Mouse (Mus musculus): ENCODE data around the gene Kcnq1. TPM values are rescaled to one million over a fixed set of nuclear protein-coding genes. Genes with fewer than 3 reads are reported as not detected.

Gene Kcnq1
- polyA plus RNA-seq, 1 experiment from 2014 or later = 1.8 TPM

GRCm38 (mm10) chr7:143068882-143069591 lies 37.1 kb upstream of the Kcnq1 start, which contains the start of gene Tssc4:
Gene Tssc4 (plus strand): TSS chr7:143069249.
- H3K4me3 ChIP-seq = peak within 1 kb of the TSS; percentile 75
- no peaks in the 10 kb centered on the region for H3K27me3 ChIP-seq (replicated peaks)
- no peaks in the 10 kb centered on the region for H3K9me3 ChIP-seq
- H3K36me3 ChIP-seq (replicated peaks) = peaks cover 19% of the 10 kb centered on the region; the same call in 1 of the 2 replicates
- ATAC-seq (replicated peaks) = peak; percentile 97
- H3K9ac ChIP-seq = peak within 1 kb of the TSS; percentile 81
- WGBS = under 1% methylated on average over 51 of the region's 51 CpGs
- H3K27ac ChIP-seq = peak within 1 kb of the TSS; percentile 93
- peaks cover 27% of the 10 kb centered on the region for H3K4me1 ChIP-seq
- peak within 1 kb of the TSS; percentile 97 for H3K4me2 ChIP-seq

GRCm38 (mm10) chr7:143069751-143070400 lies 36.3 kb upstream of the Kcnq1 start:
- no peaks in the 10 kb centered on the region for H3K27me3 ChIP-seq (replicated peaks)
- H3K4me1 ChIP-seq = peaks cover 27% of the 10 kb centered on the region
- peak overlapping the region; percentile 83 for H3K27ac ChIP-seq
- H3K4me3 ChIP-seq = peak overlapping the region; percentile 75
- peak overlapping the region; percentile 81 for H3K9ac ChIP-seq
- peak overlapping the region; percentile 97 for H3K4me2 ChIP-seq
- peaks cover 13% of the 10 kb centered on the region; the same call in 1 of the 2 replicates for H3K36me3 ChIP-seq (replicated peaks)
- H3K9me3 ChIP-seq = no peaks in the 10 kb centered on the region
- 0 out of 2 replicates have a peak, but pooled peaks have one; percentile 0 for ATAC-seq (replicated peaks)
- 10% methylated on average over 30 of the region's 30 CpGs for WGBS

- 84% methylated on average over 10 of the region's 10 CpGs for WGBS
- peak overlapping the region; percentile 97 for H3K4me2 ChIP-seq
- ATAC-seq (replicated peaks) = no peak
These were observed 35.6 kb upstream of the Kcnq1 start for GRCm38 (mm10) chr7:143070506-143071070.

GRCm38 (mm10) chr7:143072605-143073004 lies 33.6 kb upstream of the Kcnq1 start:
- Histone ChIP-seq H3K4me1 (peaks cover 26% of the 10 kb centered on the region), H3K36me3 (replicated peaks) (no peaks in the 10 kb centered on the region), H3K27ac (no peak overlapping the region), H3K27me3 (replicated peaks) (no peaks in the 10 kb centered on the region), H3K9ac (no peak overlapping the region), H3K9me3 (no peaks in the 10 kb centered on the region), H3K4me3 (no peak overlapping the region), H3K4me2 (no peak overlapping the region)
- whole genome bisulfite sequencing = 86% methylated on average over 5 of the region's 5 CpGs
- no peak for ATAC-seq (replicated peaks)

More at GRCm38 (mm10) chr7:143070506-143071070, 35.6 kb upstream of the Kcnq1 start:
- no peak overlapping the region for H3K27ac ChIP-seq
- H3K4me1 ChIP-seq = peaks cover 27% of the 10 kb centered on the region
- peak overlapping the region; percentile 75 for H3K4me3 ChIP-seq
- peaks cover 6% of the 10 kb centered on the region; the same call in 1 of the 2 replicates for H3K36me3 ChIP-seq (replicated peaks)
- H3K27me3 ChIP-seq (replicated peaks) = no peaks in the 10 kb centered on the region
- H3K9me3 ChIP-seq = no peaks in the 10 kb centered on the region
- H3K9ac ChIP-seq = peak overlapping the region; percentile 81

- no peak overlapping the region for H3K4me3 ChIP-seq
- WGBS = 90% methylated on average over 1 of the region's 1 CpGs
- H3K27me3 ChIP-seq (replicated peaks) = no peaks in the 10 kb centered on the region
These were observed 33.1 kb upstream of the Kcnq1 start for GRCm38 (mm10) chr7:143073086-143073485.

GRCm38 (mm10) chr7:143075394-143075793 lies 30.8 kb upstream of the Kcnq1 start:
- Histone ChIP-seq H3K4me1 (peaks cover 11% of the 10 kb centered on the region), H3K27ac (no peak overlapping the region), H3K36me3 (replicated peaks) (no peaks in the 10 kb centered on the region), H3K4me2 (no peak overlapping the region), H3K9me3 (no peaks in the 10 kb centered on the region), H3K9ac (no peak overlapping the region), H3K4me3 (no peak overlapping the region), H3K27me3 (replicated peaks) (no peaks in the 10 kb centered on the region)
- ATAC-seq (replicated peaks) = no peak
- 74% methylated on average over 5 of the region's 5 CpGs for WGBS

More at GRCm38 (mm10) chr7:143073086-143073485, 33.1 kb upstream of the Kcnq1 start:
- Histone ChIP-seq H3K9me3 (no peaks in the 10 kb centered on the region), H3K9ac (no peak overlapping the region), H3K36me3 (replicated peaks) (no peaks in the 10 kb centered on the region), H3K27ac (no peak overlapping the region), H3K4me2 (no peak overlapping the region), H3K4me1 (peaks cover 22% of the 10 kb centered on the region)
- no peak for ATAC-seq (replicated peaks)

GRCm38 (mm10) chr7:143077351-143077750 lies 28.8 kb upstream of the Kcnq1 start:
- Histone ChIP-seq H3K27ac (no peak overlapping the region), H3K4me1 (no peaks in the 10 kb centered on the region), H3K4me3 (no peak overlapping the region), H3K9me3 (no peaks in the 10 kb centered on the region), H3K27me3 (replicated peaks) (no peaks in the 10 kb centered on the region), H3K36me3 (replicated peaks) (no peaks in the 10 kb centered on the region), H3K9ac (no peak overlapping the region), H3K4me2 (no peak overlapping the region)
- 85% methylated on average over 2 of the region's 2 CpGs for WGBS
- ATAC-seq (replicated peaks) = no peak

- Histone ChIP-seq H3K4me1 (no peaks in the 10 kb centered on the region), H3K36me3 (replicated peaks) (no peaks in the 10 kb centered on the region), H3K9ac (no peak overlapping the region), H3K4me3 (no peak overlapping the region), H3K27me3 (replicated peaks) (no peaks in the 10 kb centered on the region), H3K4me2 (no peak overlapping the region), H3K27ac (no peak overlapping the region), H3K9me3 (no peaks in the 10 kb centered on the region)
- 69% methylated on average over 6 of the region's 6 CpGs for WGBS
- ATAC-seq (replicated peaks) = no peak
These were observed 24.1 kb upstream of the Kcnq1 start for GRCm38 (mm10) chr7:143082024-143082423.

GRCm38 (mm10) chr7:143083708-143084107 lies 22.5 kb upstream of the Kcnq1 start:
- no peak overlapping the region for H3K4me3 ChIP-seq
- no peaks in the 10 kb centered on the region for H3K9me3 ChIP-seq
- H3K9ac ChIP-seq = no peak overlapping the region
- H3K4me1 ChIP-seq = no peaks in the 10 kb centered on the region
- no peak for ATAC-seq (replicated peaks)
- no peak overlapping the region for H3K27ac ChIP-seq
- no peak overlapping the region for H3K4me2 ChIP-seq
- no peaks in the 10 kb centered on the region for H3K36me3 ChIP-seq (replicated peaks)
- 79% methylated on average over 2 of the region's 2 CpGs for WGBS
- no peaks in the 10 kb centered on the region for H3K27me3 ChIP-seq (replicated peaks)

- Histone ChIP-seq H3K4me1 (no peaks in the 10 kb centered on the region), H3K4me2 (no peak overlapping the region), H3K27me3 (replicated peaks) (no peaks in the 10 kb centered on the region), H3K9me3 (no peaks in the 10 kb centered on the region), H3K9ac (no peak overlapping the region), H3K27ac (no peak overlapping the region), H3K4me3 (no peak overlapping the region), H3K36me3 (replicated peaks) (no peaks in the 10 kb centered on the region)
- ATAC-seq (replicated peaks) = no peak
- WGBS = 53% methylated on average over 2 of the region's 2 CpGs
These were observed 19.8 kb upstream of the Kcnq1 start for GRCm38 (mm10) chr7:143086366-143086765.

GRCm38 (mm10) chr7:143087070-143087579 lies 19.0 kb upstream of the Kcnq1 start:
- Histone ChIP-seq H3K4me2 (no peak overlapping the region), H3K36me3 (replicated peaks) (no peaks in the 10 kb centered on the region), H3K27me3 (replicated peaks) (no peaks in the 10 kb centered on the region), H3K4me3 (no peak overlapping the region), H3K27ac (no peak overlapping the region), H3K4me1 (no peaks in the 10 kb centered on the region), H3K9me3 (no peaks in the 10 kb centered on the region), H3K9ac (no peak overlapping the region)
- 53% methylated on average over 4 of the region's 4 CpGs for WGBS
- ATAC-seq (replicated peaks) = 0 out of 2 replicates have a peak, but pooled peaks have one; percentile 30

- 74% methylated on average over 3 of the region's 3 CpGs for WGBS
- H3K4me3 ChIP-seq = no peak overlapping the region
These were observed 12.3 kb upstream of the Kcnq1 start for GRCm38 (mm10) chr7:143093847-143094246.

More at GRCm38 (mm10) chr7:143093847-143094246, 12.3 kb upstream of the Kcnq1 start:
- ATAC-seq (replicated peaks) = no peak
- H3K4me1 ChIP-seq = no peaks in the 10 kb centered on the region
- H3K4me2 ChIP-seq = no peak overlapping the region
- no peak overlapping the region for H3K9ac ChIP-seq
- no peaks in the 10 kb centered on the region for H3K36me3 ChIP-seq (replicated peaks)
- H3K27ac ChIP-seq = no peak overlapping the region
- no peaks in the 10 kb centered on the region for H3K27me3 ChIP-seq (replicated peaks)
- H3K9me3 ChIP-seq = no peaks in the 10 kb centered on the region
